Mouse (Mus musculus): ENCODE data around the gene St3gal6. TPM values are rescaled to one million over a fixed set of nuclear protein-coding genes. Genes with fewer than 3 reads are reported as not detected.

St3gal6 gene
- polyA plus RNA-seq, 1 experiment, result 34.9 TPM

DNA sequence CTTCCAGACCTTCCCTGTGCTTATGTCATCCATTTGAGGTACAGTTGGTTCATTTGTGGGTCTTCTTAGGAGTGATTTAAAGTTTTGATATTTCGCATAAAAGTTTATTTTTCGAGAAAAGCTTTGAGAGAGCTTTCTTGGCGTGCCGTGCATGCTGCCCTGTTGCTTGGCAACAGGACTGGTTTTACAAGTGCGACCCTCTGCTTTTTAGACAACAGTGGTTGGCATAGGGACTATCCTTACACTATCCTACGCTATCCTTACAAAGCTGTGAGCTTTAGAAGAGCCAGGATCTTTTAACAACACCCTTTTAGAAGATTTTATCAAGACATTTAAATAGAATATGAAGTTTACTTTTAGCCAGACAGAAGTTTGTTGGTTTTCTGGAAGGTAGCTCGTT lies 93.8 kb downstream of the St3gal6 start:
- no peaks in the 10 kb centered on the region for H3K4me1 ChIP-seq (ENCODE audit: control insufficient read depth, insufficient read depth, low read length)
- H3K27ac ChIP-seq (ENCODE audit: control insufficient read depth, insufficient read depth, low read depth, low read length, poor library complexity), result no peak overlapping the region
- no peak overlapping the region for H3K4me3 ChIP-seq (replicated peaks; ENCODE audit: control insufficient read depth, low read depth, low read length)
- 75% methylated on average over 7 of the region's 7 CpGs for whole genome bisulfite sequencing
- TF ChIP-seq POLR2A (IDR thresholded peaks at IDR 0.05; ENCODE audit: borderline replicate concordance, control insufficient read depth, low read depth, low read length) (no peak), CTCF (IDR thresholded peaks at IDR 0.05; ENCODE audit: control insufficient read depth, insufficient read depth, low read length) (no peak)

DNA sequence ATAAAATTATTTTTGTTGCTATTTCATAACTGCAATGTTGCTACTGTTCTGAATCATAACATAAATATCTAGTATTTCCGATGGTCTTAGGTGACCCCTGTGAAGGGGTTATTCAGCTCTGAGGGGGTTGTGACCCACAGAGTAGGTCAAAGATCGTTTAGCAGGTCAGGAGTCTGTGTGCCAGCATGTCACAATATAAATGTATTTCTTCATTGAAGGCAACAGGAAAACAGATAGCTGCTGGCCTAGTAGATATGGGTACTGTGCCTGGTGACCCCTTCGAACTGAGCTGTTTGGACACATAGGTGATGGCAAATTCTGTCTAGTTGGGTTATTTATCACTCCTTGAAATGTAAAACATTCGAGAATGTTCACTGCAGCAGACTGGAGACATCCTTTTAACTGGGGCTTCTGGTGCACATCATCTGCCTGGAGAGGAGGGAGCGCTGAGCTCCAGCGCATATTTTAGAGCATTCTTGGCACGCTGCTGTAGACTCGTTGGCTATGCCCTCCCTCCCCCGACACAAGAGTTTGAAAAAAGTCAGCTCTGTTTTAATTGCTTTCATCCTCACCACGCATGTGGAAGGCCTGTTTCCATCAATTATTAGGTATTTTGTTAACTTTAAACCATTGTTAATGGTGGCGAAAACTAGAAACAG lies 102.2 kb downstream of the St3gal6 start:
- 71% methylated on average over 11 of the region's 11 CpGs for WGBS
- Histone ChIP-seq H3K27ac (ENCODE audit: control insufficient read depth, insufficient read depth, low read depth, low read length, poor library complexity) (no peak overlapping the region), H3K4me3 (replicated peaks; ENCODE audit: control insufficient read depth, low read depth, low read length) (no peak overlapping the region), H3K4me1 (ENCODE audit: control insufficient read depth, insufficient read depth, low read length) (no peaks in the 10 kb centered on the region)
- TF ChIP-seq POLR2A (IDR thresholded peaks at IDR 0.05; ENCODE audit: borderline replicate concordance, control insufficient read depth, low read depth, low read length), result no peak

Other genes with a start within 250 kb of the St3gal6 start
- 1.0 and 10.4 TPM in 2 replicates for gene Dcbld2, start 115.8 kb downstream of the St3gal6 start, polyA plus RNA-seq (2011; ENCODE audit: insufficient read depth, insufficient read length, low replicate concordance, missing spikeins)
- not detected in 2 replicates for gene Gm813, start 92.7 kb upstream of the St3gal6 start, polyA plus RNA-seq (2011; ENCODE audit: insufficient read depth, insufficient read length, low replicate concordance, missing spikeins)
- not detected in 2 replicates for gene E330017A01Rik, start 114.5 kb upstream of the St3gal6 start, polyA plus RNA-seq (2011; ENCODE audit: insufficient read depth, insufficient read length, low replicate concordance, missing spikeins)
- gene Cpox, start 146.0 kb upstream of the St3gal6 start, polyA plus RNA-seq (2011; ENCODE audit: insufficient read depth, insufficient read length, low replicate concordance, missing spikeins), result 68.6 and 121 TPM in 2 replicates
- 0.79 TPM in 1 of 2 replicates, not detected in the other for gene Gpr15, start 194.8 kb upstream of the St3gal6 start, polyA plus RNA-seq (2011; ENCODE audit: insufficient read depth, insufficient read length, low replicate concordance, missing spikeins)
- gene Cldnd1, start 203.7 kb upstream of the St3gal6 start, polyA plus RNA-seq (2011; ENCODE audit: insufficient read depth, insufficient read length, low replicate concordance, missing spikeins), result 5.3 and 5.4 TPM in 2 replicates
- gene Olfr172, start 238.9 kb upstream of the St3gal6 start, polyA plus RNA-seq (2011; ENCODE audit: insufficient read depth, insufficient read length, low replicate concordance, missing spikeins), result not detected in 2 replicates

Data from bone marrow, adult 2 months (tissue).